Mouse (Mus musculus) cerebellum, adult 2 months (tissue): Measurements from ENCODE around the gene Aire. TPM values are rescaled to one million over a fixed set of nuclear protein-coding genes. Genes with fewer than 3 reads are reported as not detected.
"Not testable (repeated sequence)": the region's sequence is repeated elsewhere in the genome, so short reads cannot be mapped to it uniquely, and the experiment has no call there.

Source experiments
- DNase-seq, 2 experiments: peaks; one replicate each; pipeline ENCODE4 v3.0.0; 2021
- H3K27ac ChIP-seq: fragments of 200-500 bp; 2 replicates; pipeline ENCODE4 v1.5.1; 2012; ENCODE audit warnings: low read length, control low read depth, inconsistent platforms; ENCODE audit not compliant: insufficient read depth
- H3K27me3 ChIP-seq: fragments of 200-500 bp; 2 replicates; pipeline ENCODE4 v1.6.1; 2012; ENCODE audit warnings: inconsistent platforms, mild to moderate bottlenecking, low read length, moderate library complexity; ENCODE audit not compliant: control insufficient read depth, insufficient read depth
- H3K4me1 ChIP-seq: fragments of 200-500 bp; 2 replicates; pipeline ENCODE4 v1.6.1; 2011; ENCODE audit warnings: low read length; ENCODE audit not compliant: control insufficient read depth, insufficient read depth
- H3K4me3 ChIP-seq: fragments of 200-500 bp; replicated peaks from 2 replicates; pipeline ENCODE3; 2011; ENCODE audit warnings: mild to moderate bottlenecking, low read depth, low read length, control low read depth; ENCODE audit not compliant: insufficient read depth
- CTCF ChIP-seq: fragments of 200-500 bp; IDR thresholded peaks from 2 replicates; pipeline ENCODE4 v1.5.1; 2011; ENCODE audit warnings: low read depth, mild to moderate bottlenecking, control low read depth, low read length, moderate library complexity, borderline replicate concordance; ENCODE audit not compliant: insufficient read depth
- POLR2A ChIP-seq: fragments of 200-500 bp; IDR thresholded peaks from 2 replicates; pipeline ENCODE4 v1.6.1; 2011; ENCODE audit warnings: low read length, control low read depth, borderline replicate concordance; ENCODE audit not compliant: insufficient read depth
- WGBS: fragments of 180-500 bp; shearing (Covaris S2); methylation state at CpG from one replicate; pipeline ENCODE4 v1.1.7; 2018; 5-methylcytosine and 5-hydroxymethylcytosine counted together
- polyA plus RNA-seq: library from polyadenylated mRNA; depleted of rRNA; stranded (reverse); fragments of >200 nt; gene quantifications from 2 replicates; pipeline ENCODE4 v1.2.3, GENCODE M21; 2012

Gene Aire
- polyA plus RNA-seq, 1 experiment = 0.08 TPM

GRCm38 (mm10) chr10:78028129-78028528, 15.3 kb downstream of the Aire start:
- TF ChIP-seq CTCF (peak; percentile 86), POLR2A (no peak)
- no peak overlapping the region for H3K4me3 ChIP-seq
- peak; percentile 57 to 68 for DNase-seq
- 3% methylated on average over 5 of the region's 5 CpGs for WGBS
- no peaks in the 10 kb centered on the region for H3K27me3 ChIP-seq
- no peaks in the 10 kb centered on the region for H3K4me1 ChIP-seq
- H3K27ac ChIP-seq = no peak overlapping the region

DNA sequence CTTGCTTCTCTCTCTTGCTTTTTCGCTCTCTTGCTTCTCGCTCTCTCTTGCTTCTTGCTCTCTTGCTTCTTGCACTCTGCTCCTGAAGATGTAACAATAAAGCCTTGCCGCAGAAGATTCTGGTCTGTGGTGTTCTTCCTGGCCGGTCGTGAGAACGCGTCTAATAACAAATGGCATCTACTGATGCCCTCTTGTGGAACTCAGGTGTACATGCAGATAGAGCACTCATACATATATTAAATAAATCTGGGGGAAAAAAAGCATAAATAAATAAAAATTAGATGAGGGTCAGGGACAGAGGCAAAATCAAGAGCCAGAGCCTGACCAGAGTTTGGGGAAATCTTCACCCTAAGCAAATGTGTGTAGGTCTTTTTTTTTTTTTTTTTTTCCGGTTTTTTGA, 18.0 kb downstream of the Aire start:
- not testable (repeated sequence) for DNase-seq, H3K27ac ChIP-seq, H3K4me1 ChIP-seq, H3K4me3 ChIP-seq, H3K27me3 ChIP-seq
- WGBS = 51% methylated on average over 6 of the region's 8 CpGs

- WGBS = 93% methylated on average over 7 of the region's 11 CpGs
Observed at GRCm38 (mm10) chr10:78019984-78020383, 23.4 kb downstream of the Aire start.

DNA sequence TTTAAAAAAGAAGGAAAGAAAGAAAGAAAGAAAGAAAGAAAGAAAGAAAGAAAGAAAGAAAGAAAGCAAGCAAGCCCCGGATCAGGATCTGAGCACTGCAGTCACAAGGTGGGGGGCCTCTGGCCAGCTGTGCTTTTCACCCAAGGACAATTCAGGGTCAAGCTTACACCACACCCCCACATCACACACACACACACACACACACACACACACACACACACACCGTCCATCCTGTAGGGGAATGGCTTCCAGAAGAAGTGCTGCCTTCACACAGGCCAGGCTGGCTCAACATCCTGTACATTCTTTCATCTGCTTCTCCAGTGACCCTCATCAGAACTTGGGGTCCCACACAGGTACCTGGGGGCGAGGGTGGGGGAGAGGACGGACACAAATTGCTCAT, 24.1 kb downstream of the Aire start:
- TF ChIP-seq CTCF (no peak), POLR2A (no peak)
- DNase-seq = no peak
- Histone ChIP-seq H3K27ac (no peak overlapping the region), H3K4me1 (no peaks in the 10 kb centered on the region), H3K4me3 (no peak overlapping the region), H3K27me3 (no peaks in the 10 kb centered on the region)
- 62% methylated on average over 4 of the region's 4 CpGs for WGBS

More at GRCm38 (mm10) chr10:78019984-78020383, 23.4 kb downstream of the Aire start:
- H3K27ac ChIP-seq, H3K4me1 ChIP-seq, H3K27me3 ChIP-seq, H3K4me3 ChIP-seq, DNase-seq: not testable (repeated sequence)

DNA sequence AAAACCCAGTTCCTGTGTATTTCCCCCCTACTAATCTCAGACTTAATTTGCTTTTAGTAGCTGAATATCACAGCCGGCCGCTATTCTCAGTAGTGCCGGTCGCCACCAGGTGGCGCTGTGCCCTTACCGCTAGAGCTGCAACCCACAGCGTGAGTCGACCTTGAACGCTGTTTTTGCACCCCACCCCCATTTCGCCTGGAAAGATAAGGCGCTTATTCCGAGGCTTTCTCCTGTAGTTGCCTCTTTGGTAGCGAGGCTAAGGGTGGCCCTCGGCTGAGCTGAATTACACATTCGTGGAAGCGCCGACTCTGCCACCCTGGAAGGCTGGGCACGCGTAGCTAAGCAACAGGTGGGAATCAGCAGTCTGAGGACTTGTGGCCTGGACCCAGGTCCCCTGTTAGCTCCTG, 24.6 kb downstream of the Aire start:
- TF ChIP-seq POLR2A = no peak
- TF ChIP-seq CTCF = peak; percentile 86
- Histone ChIP-seq H3K4me1 (no peaks in the 10 kb centered on the region), H3K27me3 (no peaks in the 10 kb centered on the region), H3K4me3 (peak overlapping the region; percentile 55), H3K27ac (no peak overlapping the region)
- peak; percentile 62 to 72 for DNase-seq
- WGBS = 8% methylated on average over 19 of the region's 19 CpGs

GRCm38 (mm10) chr10:78016366-78016765, 27.0 kb downstream of the Aire start:
- Histone ChIP-seq H3K4me1 (no peaks in the 10 kb centered on the region), H3K27me3 (no peaks in the 10 kb centered on the region), H3K27ac (no peak overlapping the region), H3K4me3 (no peak overlapping the region)
- no peak for DNase-seq
- no peak for TF ChIP-seq POLR2A
- WGBS = 54% methylated on average over 5 of the region's 5 CpGs

DNA sequence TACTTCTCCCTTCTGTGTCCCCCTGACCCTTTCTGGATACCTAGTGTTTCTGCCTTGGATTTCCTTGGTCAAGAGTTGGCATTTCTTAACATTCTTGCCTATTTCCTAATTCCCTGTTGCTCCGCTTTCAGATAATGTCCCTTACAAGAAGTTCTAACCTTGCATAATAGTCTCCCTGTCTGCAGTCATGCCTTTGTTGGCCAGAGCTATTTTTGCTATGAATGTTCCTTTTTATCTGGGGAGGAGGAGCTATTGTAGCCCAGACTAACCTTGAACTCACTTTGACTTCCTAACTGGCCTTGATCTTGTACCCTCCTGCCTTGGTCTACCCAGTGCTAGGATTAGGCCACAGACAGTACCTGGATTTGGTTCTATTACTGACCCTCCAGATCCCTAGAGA, 27.9 kb downstream of the Aire start:
- TF ChIP-seq POLR2A = no peak
- TF ChIP-seq CTCF = no peak
- Histone ChIP-seq H3K4me1 (no peaks in the 10 kb centered on the region), H3K27me3 (no peaks in the 10 kb centered on the region), H3K4me3 (no peak overlapping the region), H3K27ac (no peak overlapping the region)
- WGBS = 93% methylated on average over 1 of the region's 1 CpGs
- no peak for DNase-seq

DNA sequence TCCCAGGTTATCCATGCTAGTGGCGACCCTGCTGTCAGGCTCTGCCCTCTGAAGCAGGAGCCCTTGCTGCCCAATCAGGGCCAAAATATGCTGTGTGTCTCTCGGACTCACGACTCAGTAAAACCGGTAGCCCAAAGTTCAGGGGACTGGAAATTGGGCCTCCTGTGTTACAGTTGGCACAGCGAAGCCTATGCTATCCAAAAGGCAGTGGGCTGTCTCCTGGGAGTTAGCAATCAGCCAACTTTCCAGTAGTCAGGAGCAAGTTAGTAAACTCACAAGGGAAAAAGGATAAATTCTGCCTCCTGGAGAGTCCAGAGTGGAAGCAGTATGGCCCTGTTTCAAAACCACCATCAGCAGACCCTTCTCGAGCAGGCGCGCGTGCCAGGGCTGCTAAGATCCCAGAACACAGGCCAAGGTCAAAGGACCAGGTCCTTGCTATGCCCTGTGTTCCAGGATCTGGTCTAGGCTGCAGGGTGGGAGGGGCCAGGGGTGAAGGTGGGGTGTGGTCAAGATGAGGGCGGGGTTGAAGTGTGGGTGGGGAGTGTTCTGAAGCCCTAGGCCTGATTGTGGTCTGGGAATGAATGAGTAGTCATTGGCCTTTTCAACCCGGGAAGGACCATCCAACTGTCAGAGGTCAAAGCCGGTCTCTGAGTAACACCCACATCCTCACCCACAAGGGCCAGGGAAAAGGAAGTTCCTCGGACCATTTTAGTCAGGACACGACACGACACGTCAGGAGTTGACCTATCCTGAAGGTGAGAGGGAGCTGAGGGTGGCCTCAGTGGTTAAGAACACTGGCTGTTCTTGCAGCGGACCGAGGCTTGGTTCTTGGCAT, 30.5 kb downstream of the Aire start:
- DNase-seq = no peak
- no peak for TF ChIP-seq POLR2A
- TF ChIP-seq CTCF = no peak
- Histone ChIP-seq H3K4me1 (peaks cover 5% of the 10 kb centered on the region), H3K27ac (no peak overlapping the region), H3K27me3 (no peaks in the 10 kb centered on the region), H3K4me3 (no peak overlapping the region)
- WGBS = 86% methylated on average over 18 of the region's 18 CpGs

DNA sequence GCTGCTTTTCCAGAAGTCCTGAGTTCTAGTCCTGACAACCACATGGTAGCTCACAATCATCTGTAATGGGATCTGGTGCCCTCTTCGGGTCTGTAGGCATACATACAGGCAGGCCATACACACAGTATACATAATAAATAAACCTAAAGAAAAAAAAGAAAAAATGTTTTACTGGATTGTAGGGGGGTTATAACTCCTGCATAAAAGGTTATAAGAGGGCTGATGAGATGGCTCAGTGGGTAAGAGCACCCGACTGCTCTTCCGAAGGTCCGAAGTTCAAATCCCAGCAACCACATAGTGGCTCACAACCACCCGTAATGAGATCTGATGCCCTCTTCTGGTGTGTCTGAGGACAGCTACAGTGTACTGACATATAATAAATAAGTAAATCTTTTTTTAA, 32.3 kb downstream of the Aire start:
- H3K4me1 ChIP-seq, H3K27ac ChIP-seq, DNase-seq, H3K27me3 ChIP-seq, H3K4me3 ChIP-seq: not testable (repeated sequence)
- WGBS = 93% methylated on average over 5 of the region's 5 CpGs
